Mouse (Mus musculus) heart, postnatal 0 days (tissue): ENCODE measurements around the gene Crb1.

Source experiments
- CTCF ChIP-seq: IDR thresholded peaks from 2 replicates; pipeline ENCODE4 v1.5.1; 2016; ENCODE audit warnings: antibody characterized with exemption, control low read depth, low read depth
- EP300 ChIP-seq: IDR thresholded peaks from 2 replicates; pipeline ENCODE4 v1.6.1; 2016; ENCODE audit warnings: antibody characterized with exemption, low read depth

- TF ChIP-seq CTCF (no peak), EP300 (no peak)
Measured at GRCm38 (mm10) chr1:139252041-139252440, 124.9 kb downstream of the Crb1 start.
